Mouse (Mus musculus): ENCODE data around the gene Oxct1. TPM values are rescaled to one million over a fixed set of nuclear protein-coding genes. Genes with fewer than 3 reads are reported as not detected.

Gene Oxct1
- polyA plus RNA-seq, 1 experiment: 37.6 TPM

DNA sequence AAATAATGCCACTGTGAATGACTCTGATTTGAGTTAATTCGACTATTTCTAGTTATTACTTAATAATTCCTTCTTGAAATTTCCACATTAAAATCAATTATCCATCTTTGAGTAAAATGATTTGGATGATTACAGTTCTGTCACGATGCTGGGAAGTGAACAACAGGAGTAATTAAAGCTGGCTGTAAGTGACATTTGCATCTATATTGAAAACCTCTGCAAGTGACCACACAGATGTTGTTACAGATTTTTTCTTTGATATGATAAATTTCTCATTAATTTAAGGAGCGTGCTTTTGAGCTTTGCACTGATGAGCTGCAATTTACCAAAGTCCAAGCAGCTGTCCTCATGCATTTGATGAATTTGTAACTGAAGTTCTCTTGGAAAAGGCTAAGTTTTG, 64.4 kb downstream of the Oxct1 start:
- TF ChIP-seq CTCF (IDR thresholded peaks at IDR 0.05; ENCODE audit: control insufficient read depth, insufficient read depth, insufficient replicate concordance, low read depth, low read length): no peak
- no peak for TF ChIP-seq POLR2A (IDR thresholded peaks at IDR 0.05; ENCODE audit: control insufficient read depth, low read depth, low read length)
- no peaks in the 10 kb centered on the region for H3K36me3 ChIP-seq (ENCODE audit: control insufficient read depth, insufficient read depth, low read length)
- H3K27ac ChIP-seq (ENCODE audit: control insufficient read depth, insufficient read depth, low read depth, low read length): no peak overlapping the region
- H3K27me3 ChIP-seq (ENCODE audit: control insufficient read depth, insufficient read depth, low read length): no peaks in the 10 kb centered on the region
- H3K4me3 ChIP-seq (ENCODE audit: control insufficient read depth, low read depth, low read length): no peak overlapping the region
- no peaks in the 10 kb centered on the region for H3K4me1 ChIP-seq (ENCODE audit: control insufficient read depth, insufficient read depth, low read length)

DNA sequence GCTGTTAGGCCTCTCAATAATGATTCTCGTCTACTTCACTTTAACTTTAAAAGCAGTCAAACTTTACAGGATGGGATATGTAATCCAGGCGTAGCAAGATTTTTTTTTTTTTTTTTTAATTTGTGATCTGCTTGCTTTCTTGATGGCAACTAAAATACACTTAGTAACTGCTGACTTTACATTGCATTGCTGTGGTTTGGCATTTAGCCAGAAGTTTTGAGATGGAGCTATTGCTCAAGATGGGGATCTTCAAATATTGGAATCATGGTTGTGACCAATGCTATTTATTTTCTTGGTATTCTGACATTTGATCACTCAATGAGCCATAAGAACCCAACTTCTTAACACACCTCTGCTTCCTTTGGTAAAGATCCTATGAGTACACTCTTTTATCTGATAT, 66.4 kb downstream of the Oxct1 start:
- no peak for TF ChIP-seq POLR2A (IDR thresholded peaks at IDR 0.05; ENCODE audit: control insufficient read depth, low read depth, low read length)
- no peak for TF ChIP-seq CTCF (IDR thresholded peaks at IDR 0.05; ENCODE audit: control insufficient read depth, insufficient read depth, insufficient replicate concordance, low read depth, low read length)
- Histone ChIP-seq H3K4me3 (ENCODE audit: control insufficient read depth, low read depth, low read length) (no peak overlapping the region), H3K4me1 (ENCODE audit: control insufficient read depth, insufficient read depth, low read length) (no peaks in the 10 kb centered on the region), H3K27me3 (ENCODE audit: control insufficient read depth, insufficient read depth, low read length) (no peaks in the 10 kb centered on the region), H3K36me3 (ENCODE audit: control insufficient read depth, insufficient read depth, low read length) (no peaks in the 10 kb centered on the region), H3K27ac (ENCODE audit: control insufficient read depth, insufficient read depth, low read depth, low read length) (no peak overlapping the region)

DNA sequence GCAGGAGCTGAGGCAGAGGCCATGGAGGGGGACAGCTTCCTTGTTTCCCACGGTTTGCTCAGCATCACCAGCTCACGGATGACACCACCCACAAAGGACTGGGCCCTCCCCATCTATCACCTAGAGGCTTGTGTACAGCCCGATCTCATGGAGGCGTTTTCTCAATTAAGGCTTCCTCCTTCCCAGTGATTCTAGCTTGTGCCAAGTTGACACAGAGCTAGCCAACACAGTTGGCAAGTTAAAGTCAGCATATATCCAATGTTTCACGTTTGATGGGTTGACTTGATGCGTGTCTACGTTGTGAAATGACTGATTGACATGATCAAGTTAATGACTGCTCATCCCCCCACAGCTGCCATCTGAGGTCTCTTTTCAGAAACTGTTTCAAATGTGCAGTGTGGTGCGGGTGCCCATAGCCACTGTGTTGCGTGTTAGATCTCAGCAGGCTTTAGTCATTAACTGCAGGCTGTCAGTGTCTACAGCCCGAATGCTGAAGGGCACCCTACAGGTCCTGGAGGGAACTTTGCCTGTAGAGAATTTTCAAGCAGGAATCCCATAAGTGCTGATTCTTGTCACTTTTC, 74.2 kb downstream of the Oxct1 start:
- TF ChIP-seq POLR2A (IDR thresholded peaks at IDR 0.05; ENCODE audit: control insufficient read depth, low read depth, low read length) (no peak), CTCF (IDR thresholded peaks at IDR 0.05; ENCODE audit: control insufficient read depth, insufficient read depth, insufficient replicate concordance, low read depth, low read length) (no peak)
- Histone ChIP-seq H3K27me3 (ENCODE audit: control insufficient read depth, insufficient read depth, low read length) (no peaks in the 10 kb centered on the region), H3K36me3 (ENCODE audit: control insufficient read depth, insufficient read depth, low read length) (no peaks in the 10 kb centered on the region), H3K27ac (ENCODE audit: control insufficient read depth, insufficient read depth, low read depth, low read length) (no peak overlapping the region), H3K4me3 (ENCODE audit: control insufficient read depth, low read depth, low read length) (no peak overlapping the region), H3K4me1 (ENCODE audit: control insufficient read depth, insufficient read depth, low read length) (no peaks in the 10 kb centered on the region)

DNA sequence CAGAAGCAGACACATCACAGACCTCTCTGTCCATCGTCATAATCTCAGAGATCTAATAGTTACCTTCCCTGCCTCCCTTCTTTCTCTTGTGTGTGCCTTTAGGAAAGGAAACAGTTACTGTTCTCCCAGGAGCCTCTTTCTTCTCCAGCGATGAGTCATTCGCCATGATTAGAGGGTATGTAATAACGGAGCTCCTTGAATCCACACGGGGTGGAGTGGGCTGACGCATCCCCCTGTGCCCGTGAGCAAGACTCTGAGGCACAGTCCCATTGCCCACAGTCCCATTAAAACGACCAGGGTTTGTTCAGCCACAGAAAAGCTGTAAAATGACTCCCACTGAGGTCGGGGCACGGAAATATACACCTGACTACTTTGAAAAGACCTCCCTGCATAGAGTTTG, 74.8 kb downstream of the Oxct1 start:
- TF ChIP-seq CTCF (IDR thresholded peaks at IDR 0.05; ENCODE audit: control insufficient read depth, insufficient read depth, insufficient replicate concordance, low read depth, low read length): no peak
- TF ChIP-seq POLR2A (IDR thresholded peaks at IDR 0.05; ENCODE audit: control insufficient read depth, low read depth, low read length): no peak

DNA sequence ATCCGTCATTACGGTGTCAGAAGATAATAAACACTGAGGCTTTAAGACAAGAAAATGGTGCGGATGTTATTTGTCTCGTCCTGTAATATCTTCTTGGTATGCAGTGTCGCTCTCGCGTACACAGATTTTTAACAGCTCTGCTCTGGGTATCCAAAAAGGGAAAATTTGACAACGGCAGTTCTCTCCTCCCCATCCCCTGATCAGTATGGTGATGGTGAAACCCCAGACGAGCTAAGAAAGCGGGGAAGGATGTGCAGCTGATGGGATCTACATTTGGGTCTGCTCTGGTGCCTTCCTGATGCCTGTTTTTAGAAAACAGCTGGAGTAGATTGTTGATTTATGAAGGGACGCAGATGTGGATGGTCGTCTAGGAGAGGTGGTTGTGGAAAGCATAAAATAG, 78.1 kb downstream of the Oxct1 start:
- no peaks in the 10 kb centered on the region for H3K4me1 ChIP-seq (ENCODE audit: control insufficient read depth, insufficient read depth, low read length)
- H3K4me3 ChIP-seq (ENCODE audit: control insufficient read depth, low read depth, low read length): no peak overlapping the region
- H3K27me3 ChIP-seq (ENCODE audit: control insufficient read depth, insufficient read depth, low read length): no peaks in the 10 kb centered on the region
- no peaks in the 10 kb centered on the region for H3K36me3 ChIP-seq (ENCODE audit: control insufficient read depth, insufficient read depth, low read length)
- no peak overlapping the region for H3K27ac ChIP-seq (ENCODE audit: control insufficient read depth, insufficient read depth, low read depth, low read length)
- TF ChIP-seq CTCF (IDR thresholded peaks at IDR 0.05; ENCODE audit: control insufficient read depth, insufficient read depth, insufficient replicate concordance, low read depth, low read length): no peak
- no peak for TF ChIP-seq POLR2A (IDR thresholded peaks at IDR 0.05; ENCODE audit: control insufficient read depth, low read depth, low read length)

More for the DNA sequence above, 74.8 kb downstream of the Oxct1 start:
- no peaks in the 10 kb centered on the region for H3K36me3 ChIP-seq (ENCODE audit: control insufficient read depth, insufficient read depth, low read length)
- no peaks in the 10 kb centered on the region for H3K4me1 ChIP-seq (ENCODE audit: control insufficient read depth, insufficient read depth, low read length)
- no peak overlapping the region for H3K4me3 ChIP-seq (ENCODE audit: control insufficient read depth, low read depth, low read length)
- H3K27ac ChIP-seq (ENCODE audit: control insufficient read depth, insufficient read depth, low read depth, low read length): no peak overlapping the region
- H3K27me3 ChIP-seq (ENCODE audit: control insufficient read depth, insufficient read depth, low read length): no peaks in the 10 kb centered on the region

DNA sequence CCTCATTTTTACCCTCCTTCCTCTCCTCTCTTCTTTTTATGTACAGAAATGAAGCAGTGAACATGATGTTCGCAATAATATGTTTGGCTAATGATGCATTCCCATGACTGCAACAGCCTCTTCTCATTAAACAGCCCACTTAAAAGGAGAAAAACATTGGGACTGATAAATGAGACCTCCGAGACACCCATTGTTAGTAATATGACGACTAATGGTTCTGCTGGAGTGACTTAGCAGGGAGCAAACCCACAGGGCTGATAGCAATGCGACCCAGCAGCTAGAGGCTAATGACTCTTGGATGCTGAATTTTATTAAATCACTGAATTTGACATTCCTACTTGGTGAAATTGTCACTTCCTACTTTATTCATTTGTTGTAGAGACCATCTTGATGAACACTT, 79.3 kb downstream of the Oxct1 start:
- Histone ChIP-seq H3K36me3 (ENCODE audit: control insufficient read depth, insufficient read depth, low read length) (no peaks in the 10 kb centered on the region), H3K4me1 (ENCODE audit: control insufficient read depth, insufficient read depth, low read length) (no peaks in the 10 kb centered on the region), H3K27ac (ENCODE audit: control insufficient read depth, insufficient read depth, low read depth, low read length) (no peak overlapping the region), H3K27me3 (ENCODE audit: control insufficient read depth, insufficient read depth, low read length) (no peaks in the 10 kb centered on the region), H3K4me3 (ENCODE audit: control insufficient read depth, low read depth, low read length) (no peak overlapping the region)
- TF ChIP-seq POLR2A (IDR thresholded peaks at IDR 0.05; ENCODE audit: control insufficient read depth, low read depth, low read length) (no peak), CTCF (IDR thresholded peaks at IDR 0.05; ENCODE audit: control insufficient read depth, insufficient read depth, insufficient replicate concordance, low read depth, low read length) (no peak)

DNA sequence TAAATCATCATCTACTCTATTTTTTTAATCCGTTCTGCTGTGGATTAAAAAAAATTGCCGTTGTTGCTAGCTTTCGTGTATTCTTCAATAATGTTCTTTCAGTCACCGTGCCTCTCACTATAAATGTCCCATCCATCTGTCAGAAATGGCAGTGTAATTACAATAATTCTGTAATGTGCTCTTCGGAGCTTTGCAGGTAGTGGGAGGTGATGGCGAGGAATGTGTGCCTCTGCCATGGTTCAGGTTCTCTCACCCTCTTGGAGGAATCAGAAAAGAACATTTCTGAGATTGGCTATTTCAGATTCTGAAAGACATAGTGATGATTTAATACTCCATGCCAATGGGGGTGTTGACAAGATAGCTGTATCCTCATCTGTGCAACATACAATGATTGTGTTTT, 93.8 kb downstream of the Oxct1 start:
- H3K4me3 ChIP-seq (ENCODE audit: control insufficient read depth, low read depth, low read length): no peak overlapping the region
- H3K36me3 ChIP-seq (ENCODE audit: control insufficient read depth, insufficient read depth, low read length): no peaks in the 10 kb centered on the region
- H3K4me1 ChIP-seq (ENCODE audit: control insufficient read depth, insufficient read depth, low read length): no peaks in the 10 kb centered on the region
- no peak overlapping the region for H3K27ac ChIP-seq (ENCODE audit: control insufficient read depth, insufficient read depth, low read depth, low read length)
- H3K27me3 ChIP-seq (ENCODE audit: control insufficient read depth, insufficient read depth, low read length): no peaks in the 10 kb centered on the region
- TF ChIP-seq CTCF (IDR thresholded peaks at IDR 0.05; ENCODE audit: control insufficient read depth, insufficient read depth, insufficient replicate concordance, low read depth, low read length) (no peak), POLR2A (IDR thresholded peaks at IDR 0.05; ENCODE audit: control insufficient read depth, low read depth, low read length) (no peak)

DNA sequence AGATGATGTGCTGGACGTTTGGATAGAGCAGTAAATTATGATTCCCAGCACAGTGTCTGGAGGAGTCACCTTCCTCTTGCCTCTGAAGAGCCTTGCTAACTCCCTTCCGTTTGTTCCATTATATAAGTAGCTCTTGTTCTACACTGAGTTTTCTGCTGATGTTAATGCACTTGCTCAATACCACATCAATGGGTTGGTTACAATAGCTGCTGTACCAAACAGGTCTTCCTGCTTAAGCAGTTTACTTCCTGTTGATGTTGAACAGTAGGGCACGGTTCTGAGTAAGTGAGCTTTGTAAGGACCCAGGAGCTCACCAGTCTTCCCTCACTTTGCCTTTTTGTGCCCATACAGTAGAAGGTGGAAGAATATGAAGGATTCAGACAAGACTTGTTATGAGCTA, 98.5 kb downstream of the Oxct1 start:
- Histone ChIP-seq H3K27ac (ENCODE audit: control insufficient read depth, insufficient read depth, low read depth, low read length) (no peak overlapping the region), H3K4me3 (ENCODE audit: control insufficient read depth, low read depth, low read length) (no peak overlapping the region), H3K36me3 (ENCODE audit: control insufficient read depth, insufficient read depth, low read length) (no peaks in the 10 kb centered on the region), H3K27me3 (ENCODE audit: control insufficient read depth, insufficient read depth, low read length) (no peaks in the 10 kb centered on the region), H3K4me1 (ENCODE audit: control insufficient read depth, insufficient read depth, low read length) (no peaks in the 10 kb centered on the region)
- TF ChIP-seq CTCF (IDR thresholded peaks at IDR 0.05; ENCODE audit: control insufficient read depth, insufficient read depth, insufficient replicate concordance, low read depth, low read length) (no peak), POLR2A (IDR thresholded peaks at IDR 0.05; ENCODE audit: control insufficient read depth, low read depth, low read length) (no peak)

Data from testis, adult 2 months (tissue).